Mouse (Mus musculus): ENCODE results near the gene Cyp1a2. TPM values are rescaled to one million over a fixed set of nuclear protein-coding genes. Genes with fewer than 3 reads are reported as not detected.

Cyp1a2 gene
- polyA plus RNA-seq, 1 experiment from 2014 or later: not detected

DNA sequence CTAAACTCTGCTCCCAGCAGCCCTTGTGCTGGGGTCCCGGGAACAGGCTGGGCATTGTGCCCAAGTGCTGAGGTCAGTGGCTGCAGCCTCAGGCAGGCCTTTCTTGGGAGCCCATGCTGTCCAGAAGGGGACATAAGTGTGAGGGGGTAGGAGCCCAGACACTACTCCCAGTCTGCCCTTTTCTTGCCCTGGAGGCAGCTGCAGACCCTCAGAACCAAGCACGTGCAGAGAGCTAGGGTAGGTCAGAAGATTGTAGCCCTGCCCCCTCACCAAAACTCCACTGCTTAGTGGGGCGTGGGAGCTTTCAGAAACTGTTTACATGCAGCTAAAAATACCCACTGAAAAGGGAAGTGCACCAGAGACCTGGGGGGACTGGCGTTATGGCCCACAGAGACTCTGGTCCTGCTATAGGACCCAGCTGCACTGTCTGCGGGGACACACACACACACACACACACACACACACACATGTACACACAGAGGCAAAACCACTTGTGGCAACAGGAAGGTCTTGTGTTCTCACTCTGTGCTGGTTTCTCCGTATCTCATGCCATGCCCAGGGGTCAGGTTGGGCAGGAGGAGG, 45.7 kb downstream of the Cyp1a2 start:
- no peaks in the 10 kb centered on the region for H3K27me3 ChIP-seq (replicated peaks)
- peak; percentile 44; the same call in 1 of the 2 replicates for ATAC-seq (ENCODE audit: extremely low read depth, insufficient number of reproducible peaks, low FRiP score, low TSS enrichment)
- H3K36me3 ChIP-seq: peaks cover 11% of the 10 kb centered on the region
- peak overlapping the region; percentile 94 for H3K27ac ChIP-seq (replicated peaks)
- H3K4me1 ChIP-seq: peaks cover 80% of the 10 kb centered on the region
- peak overlapping the region; percentile 65 for H3K9ac ChIP-seq
- H3K4me3 ChIP-seq: 0 out of 2 replicates have a peak overlapping the region, but pooled peaks have one; percentile 1
- no peaks in the 10 kb centered on the region for H3K9me3 ChIP-seq
- 12% methylated on average over 6 of the region's 6 CpGs for WGBS
- peak overlapping the region; percentile 52 for H3K4me2 ChIP-seq

DNA sequence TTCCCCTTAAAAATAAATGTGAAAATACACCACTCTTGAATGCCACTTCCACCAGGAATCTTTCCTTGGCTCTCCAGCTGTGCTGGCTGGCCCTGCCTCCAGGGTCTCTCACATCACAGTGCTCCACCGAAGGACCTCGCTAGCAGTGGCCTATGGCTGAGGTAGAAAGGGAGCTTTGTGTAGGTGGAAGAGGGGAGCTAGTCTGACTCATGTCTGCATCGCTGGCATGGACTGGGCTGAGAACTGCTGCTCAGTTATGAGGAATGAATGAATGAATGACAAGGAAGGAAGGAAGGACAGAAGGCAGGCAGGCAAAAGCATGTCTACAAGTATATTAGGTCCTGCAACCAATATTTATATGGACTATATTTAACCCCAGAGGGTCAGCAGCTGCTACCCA, 46.2 kb downstream of the Cyp1a2 start:
- Histone ChIP-seq H3K9me3 (no peaks in the 10 kb centered on the region), H3K4me3 (no peak overlapping the region), H3K27ac (replicated peaks) (peak overlapping the region; percentile 94), H3K9ac (peak overlapping the region; percentile 12), H3K27me3 (replicated peaks) (no peaks in the 10 kb centered on the region), H3K4me2 (peak overlapping the region; percentile 52), H3K36me3 (peaks cover 12% of the 10 kb centered on the region), H3K4me1 (peaks cover 75% of the 10 kb centered on the region)
- WGBS: 41% methylated on average over 3 of the region's 3 CpGs
- ATAC-seq (ENCODE audit: extremely low read depth, insufficient number of reproducible peaks, low FRiP score, low TSS enrichment): no peak

DNA sequence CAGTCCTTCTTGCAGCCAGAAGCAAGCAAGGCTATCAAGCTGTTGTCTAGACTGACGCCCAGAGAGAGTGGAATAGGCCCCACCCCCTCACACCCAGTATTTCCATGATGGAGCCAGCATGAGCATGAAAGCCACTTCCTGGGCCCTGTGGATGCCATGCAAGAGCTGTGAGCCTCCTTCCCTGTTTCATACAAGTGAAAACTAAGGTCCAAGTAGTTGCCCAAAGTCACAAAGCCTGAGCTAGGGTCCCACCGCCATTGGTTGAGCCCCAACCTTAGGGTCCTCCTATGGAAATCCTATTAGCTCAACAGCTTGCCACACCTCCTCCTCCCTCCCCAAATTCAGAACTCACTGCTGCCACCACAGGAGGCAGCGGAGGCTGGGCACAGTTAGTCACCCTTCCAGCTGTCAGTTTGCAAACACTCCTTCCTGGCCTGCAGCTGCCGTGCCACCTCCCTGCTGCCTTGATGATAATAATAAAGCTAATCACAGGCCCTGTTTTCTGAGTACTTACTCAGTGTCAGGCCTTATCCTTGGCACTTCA, 50.0 kb downstream of the Cyp1a2 start:
- Histone ChIP-seq H3K4me3 (no peak overlapping the region), H3K27ac (replicated peaks) (no peak overlapping the region; the same call in 1 of the 2 replicates), H3K36me3 (peaks cover 35% of the 10 kb centered on the region), H3K27me3 (replicated peaks) (no peaks in the 10 kb centered on the region), H3K9me3 (no peaks in the 10 kb centered on the region), H3K9ac (peak overlapping the region; percentile 3; the same call in 1 of the 2 replicates), H3K4me1 (peaks cover 38% of the 10 kb centered on the region), H3K4me2 (no peak overlapping the region)
- WGBS: 36% methylated on average over 4 of the region's 4 CpGs
- no peak for ATAC-seq (ENCODE audit: extremely low read depth, insufficient number of reproducible peaks, low FRiP score, low TSS enrichment)

DNA sequence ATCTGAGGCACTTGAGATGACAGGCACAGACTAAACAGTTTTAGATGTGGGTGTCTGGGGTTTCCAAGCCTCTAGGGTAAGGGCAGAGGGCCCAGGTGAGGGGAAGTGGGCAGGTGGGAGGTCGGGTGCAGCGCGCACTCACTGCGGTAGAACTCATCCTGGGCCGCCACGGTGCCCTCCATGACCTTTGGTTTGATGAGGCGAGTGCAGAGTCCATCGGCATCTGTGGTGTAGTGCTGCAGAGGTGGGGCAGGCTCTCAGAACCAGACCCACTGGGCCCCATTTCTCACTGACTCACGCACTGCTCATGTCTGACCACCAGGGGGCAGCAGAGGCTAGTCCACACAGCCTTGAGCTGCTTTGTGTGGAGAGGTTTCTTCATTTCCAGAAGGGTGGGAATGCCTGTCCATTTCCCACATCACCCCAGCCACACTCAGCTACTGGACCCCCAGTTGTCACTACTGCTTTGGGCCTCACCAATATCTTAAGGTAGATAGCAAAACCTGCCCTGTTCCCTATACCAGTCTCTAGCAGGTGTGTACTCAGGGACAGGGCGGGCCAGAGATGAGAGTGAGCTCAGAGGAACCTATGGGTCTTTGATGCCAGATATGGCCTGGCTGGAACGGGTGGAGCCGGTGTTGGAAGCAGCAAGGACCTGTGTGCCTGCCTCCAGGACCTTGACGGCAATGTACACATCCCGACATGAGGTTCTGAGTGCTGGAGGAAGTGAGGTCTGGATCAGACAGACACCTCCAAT, 54.2 kb downstream of the Cyp1a2 start:
- peak; percentile 35; the same call in 1 of the 2 replicates for ATAC-seq (ENCODE audit: extremely low read depth, insufficient number of reproducible peaks, low FRiP score, low TSS enrichment)
- peaks cover 76% of the 10 kb centered on the region for H3K36me3 ChIP-seq

DNA sequence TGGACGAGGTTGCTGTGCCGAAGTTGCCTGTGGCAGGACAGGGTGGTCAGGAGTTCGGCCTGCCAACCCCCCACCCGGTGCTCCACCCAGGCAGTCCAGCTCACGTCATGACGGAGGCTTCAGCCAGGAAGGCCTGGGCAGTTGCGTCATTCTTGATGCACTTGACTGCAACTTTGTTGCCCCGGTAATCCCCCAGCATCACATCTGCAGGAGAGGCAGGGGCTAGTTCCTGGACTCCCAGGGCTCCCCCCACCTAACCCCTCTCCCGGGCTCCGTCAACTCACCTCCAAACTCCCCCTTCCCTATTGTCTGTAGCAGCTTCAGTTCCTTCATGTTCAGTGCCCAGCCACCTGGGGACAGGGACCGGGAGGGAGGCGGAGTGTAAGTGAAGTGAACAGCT, 54.8 kb downstream of the Cyp1a2 start:
- ATAC-seq (ENCODE audit: extremely low read depth, insufficient number of reproducible peaks, low FRiP score, low TSS enrichment): no peak
- H3K4me1 ChIP-seq: peaks cover 9% of the 10 kb centered on the region
- H3K36me3 ChIP-seq: peaks cover 77% of the 10 kb centered on the region
- H3K4me2 ChIP-seq: no peak overlapping the region
- no peak overlapping the region for H3K9ac ChIP-seq
- 83% methylated on average over 12 of the region's 12 CpGs for WGBS
- no peak overlapping the region for H3K27ac ChIP-seq (replicated peaks)
- no peaks in the 10 kb centered on the region for H3K9me3 ChIP-seq
- no peak overlapping the region for H3K4me3 ChIP-seq
- no peaks in the 10 kb centered on the region for H3K27me3 ChIP-seq (replicated peaks)

More for the DNA sequence above, 54.2 kb downstream of the Cyp1a2 start:
- Histone ChIP-seq H3K9ac (no peak overlapping the region), H3K4me1 (peaks cover 14% of the 10 kb centered on the region), H3K9me3 (no peaks in the 10 kb centered on the region), H3K4me2 (no peak overlapping the region), H3K27ac (replicated peaks) (no peak overlapping the region), H3K4me3 (no peak overlapping the region), H3K27me3 (replicated peaks) (no peaks in the 10 kb centered on the region)
- WGBS: 63% methylated on average over 14 of the region's 14 CpGs

DNA sequence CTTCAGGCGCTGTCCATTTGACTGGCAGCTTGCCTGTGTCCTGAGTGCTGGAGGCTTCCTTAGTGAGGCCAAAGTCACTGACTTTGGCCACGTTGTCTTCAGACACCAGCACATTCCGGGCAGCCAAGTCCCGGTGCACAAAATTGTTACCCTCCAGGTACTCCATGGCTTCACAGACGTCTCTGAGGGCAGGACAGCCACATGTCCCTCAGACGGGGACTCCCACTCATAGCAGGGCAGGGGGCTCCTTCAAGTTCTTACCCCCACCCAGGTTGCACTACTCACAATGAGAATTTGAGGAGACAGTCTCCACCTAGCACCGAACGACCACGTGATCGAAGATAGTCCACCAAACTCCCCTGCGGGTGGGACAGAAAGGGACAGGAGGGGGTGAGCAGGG, 55.6 kb downstream of the Cyp1a2 start:
- no peak for ATAC-seq (ENCODE audit: extremely low read depth, insufficient number of reproducible peaks, low FRiP score, low TSS enrichment)

DNA sequence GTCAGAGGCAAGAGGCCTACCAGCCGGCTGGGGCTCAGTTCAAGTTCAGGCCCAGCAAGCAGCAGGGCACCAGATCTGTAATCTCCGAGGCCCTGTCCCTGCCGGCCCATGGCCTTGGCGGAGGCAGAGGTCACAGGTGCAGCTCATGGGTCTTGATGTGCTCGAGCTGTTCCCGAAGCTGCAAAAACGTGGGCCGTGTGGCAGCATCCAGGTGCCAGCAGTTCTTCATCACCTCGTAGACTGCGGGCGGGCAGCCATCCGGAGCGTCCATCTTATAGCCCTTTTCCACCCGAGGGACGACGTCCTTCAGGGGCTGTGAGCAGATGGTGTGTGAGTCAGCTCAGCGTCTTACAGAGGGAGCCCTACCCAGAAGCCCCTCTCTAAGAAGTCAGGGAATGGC, 56.3 kb downstream of the Cyp1a2 start:
- no peaks in the 10 kb centered on the region for H3K9me3 ChIP-seq
- ATAC-seq (ENCODE audit: extremely low read depth, insufficient number of reproducible peaks, low FRiP score, low TSS enrichment): no peak
- H3K9ac ChIP-seq: no peak overlapping the region; the same call in 1 of the 2 replicates
- H3K4me3 ChIP-seq: no peak overlapping the region
- H3K27me3 ChIP-seq (replicated peaks): no peaks in the 10 kb centered on the region
- H3K4me2 ChIP-seq: no peak overlapping the region
- peaks cover 74% of the 10 kb centered on the region for H3K36me3 ChIP-seq
- H3K4me1 ChIP-seq: no peaks in the 10 kb centered on the region
- H3K27ac ChIP-seq (replicated peaks): no peak overlapping the region
- 87% methylated on average over 17 of the region's 17 CpGs for WGBS

More for the DNA sequence above, 55.6 kb downstream of the Cyp1a2 start:
- WGBS: 86% methylated on average over 11 of the region's 11 CpGs
- Histone ChIP-seq H3K9ac (no peak overlapping the region), H3K4me3 (no peak overlapping the region), H3K4me1 (peaks cover 1% of the 10 kb centered on the region), H3K27me3 (replicated peaks) (no peaks in the 10 kb centered on the region), H3K36me3 (peaks cover 77% of the 10 kb centered on the region), H3K4me2 (no peak overlapping the region), H3K27ac (replicated peaks) (no peak overlapping the region), H3K9me3 (no peaks in the 10 kb centered on the region)

Other genes with a start within 250 kb of the Cyp1a2 start
- gene Ppcdc, start 243.6 kb downstream of the Cyp1a2 start, polyA plus RNA-seq (2015; fragmentation: Nextera tagmentation; extraction: Ambion mirVana): 15.0 and 18.7 TPM in 2 replicates
- 9.8 and 10.0 TPM in 2 replicates for gene Scamp5, start 215.6 kb downstream of the Cyp1a2 start, polyA plus RNA-seq (2015; fragmentation: Nextera tagmentation; extraction: Ambion mirVana)
- 12.2 and 13.5 TPM in 2 replicates for gene Rpp25, start 179.7 kb downstream of the Cyp1a2 start, polyA plus RNA-seq (2015; fragmentation: Nextera tagmentation; extraction: Ambion mirVana)
- 1,286 and 1,445 TPM in 2 replicates for gene Cox5a, start 162.4 kb downstream of the Cyp1a2 start, polyA plus RNA-seq (2015; fragmentation: Nextera tagmentation; extraction: Ambion mirVana)
- gene Fam219b, start 146.2 kb downstream of the Cyp1a2 start, polyA plus RNA-seq (2015; fragmentation: Nextera tagmentation; extraction: Ambion mirVana): 11.4 and 12.8 TPM in 2 replicates
- gene Mpi, start 130.9 kb downstream of the Cyp1a2 start, polyA plus RNA-seq (2015; fragmentation: Nextera tagmentation; extraction: Ambion mirVana): 74.2 and 80.9 TPM in 2 replicates
- gene Scamp2, start 122.8 kb downstream of the Cyp1a2 start, polyA plus RNA-seq (2015; fragmentation: Nextera tagmentation; extraction: Ambion mirVana): 51.5 and 52.4 TPM in 2 replicates
- 14.6 and 17.1 TPM in 2 replicates for gene Ulk3, start 94.3 kb downstream of the Cyp1a2 start, polyA plus RNA-seq (2015; fragmentation: Nextera tagmentation; extraction: Ambion mirVana)
- gene Cplx3, start 77.4 kb downstream of the Cyp1a2 start, polyA plus RNA-seq (2015; fragmentation: Nextera tagmentation; extraction: Ambion mirVana): not detected in 2 replicates
- not detected in 2 replicates for gene Lman1l, start 62.9 kb downstream of the Cyp1a2 start, polyA plus RNA-seq (2015; fragmentation: Nextera tagmentation; extraction: Ambion mirVana)
- gene Csk, start 30.1 kb downstream of the Cyp1a2 start, polyA plus RNA-seq (2015; fragmentation: Nextera tagmentation; extraction: Ambion mirVana): 16.3 and 17.2 TPM in 2 replicates
- not detected in 2 replicates for gene Cyp1a1, start 4.2 kb upstream of the Cyp1a2 start, polyA plus RNA-seq (2015; fragmentation: Nextera tagmentation; extraction: Ambion mirVana)
- gene Edc3, start 24.8 kb upstream of the Cyp1a2 start, polyA plus RNA-seq (2015; fragmentation: Nextera tagmentation; extraction: Ambion mirVana): 16.2 and 17.5 TPM in 2 replicates
- gene Clk3, start 82.2 kb upstream of the Cyp1a2 start, polyA plus RNA-seq (2015; fragmentation: Nextera tagmentation; extraction: Ambion mirVana): 56.1 and 57.1 TPM in 2 replicates
- 11.3 and 12.3 TPM in 2 replicates for gene Arid3b, start 153.1 kb upstream of the Cyp1a2 start, polyA plus RNA-seq (2015; fragmentation: Nextera tagmentation; extraction: Ambion mirVana)
- gene Ubl7, start 227.3 kb upstream of the Cyp1a2 start, polyA plus RNA-seq (2015; fragmentation: Nextera tagmentation; extraction: Ambion mirVana): 104 and 106 TPM in 2 replicates

Measured in heart, embryonic 13.5 days (tissue).